Mouse (Mus musculus) CH12.LX (cell line): ENCODE data around the gene Mybpc1.

Source experiments
- BHLHE40 ChIP-seq: IDR thresholded peaks from 2 replicates; pipeline ENCODE4 v1.6.1; 2011; ENCODE audit warnings: mild to moderate bottlenecking, low read depth, low read length, improper control_type of control experiment
- CTCF ChIP-seq, 2 experiments: IDR thresholded peaks in 1 of 2; conservative IDR thresholded peaks in 1 of 2; 2 replicates each; pipeline ENCODE4 v1.5.1; 2011 to 2012; ENCODE audit warnings: low read depth in 2 of 2, low read length in 2 of 2, improper control_type of control experiment in 1 of 2, inconsistent platforms in 1 of 2, mild to moderate bottlenecking in 1 of 2, moderate library complexity in 1 of 2
- TCF12 ChIP-seq: IDR thresholded peaks from 2 replicates; pipeline ENCODE4 v1.6.1; 2014; ENCODE audit warnings: low read depth, mild to moderate bottlenecking, inconsistent platforms, low read length, improper control_type of control experiment
- USF2 ChIP-seq: conservative IDR thresholded peaks from 2 replicates; pipeline ENCODE4 v1.6.1; 2011; ENCODE audit warnings: low read depth, low read length, improper control_type of control experiment

DNA sequence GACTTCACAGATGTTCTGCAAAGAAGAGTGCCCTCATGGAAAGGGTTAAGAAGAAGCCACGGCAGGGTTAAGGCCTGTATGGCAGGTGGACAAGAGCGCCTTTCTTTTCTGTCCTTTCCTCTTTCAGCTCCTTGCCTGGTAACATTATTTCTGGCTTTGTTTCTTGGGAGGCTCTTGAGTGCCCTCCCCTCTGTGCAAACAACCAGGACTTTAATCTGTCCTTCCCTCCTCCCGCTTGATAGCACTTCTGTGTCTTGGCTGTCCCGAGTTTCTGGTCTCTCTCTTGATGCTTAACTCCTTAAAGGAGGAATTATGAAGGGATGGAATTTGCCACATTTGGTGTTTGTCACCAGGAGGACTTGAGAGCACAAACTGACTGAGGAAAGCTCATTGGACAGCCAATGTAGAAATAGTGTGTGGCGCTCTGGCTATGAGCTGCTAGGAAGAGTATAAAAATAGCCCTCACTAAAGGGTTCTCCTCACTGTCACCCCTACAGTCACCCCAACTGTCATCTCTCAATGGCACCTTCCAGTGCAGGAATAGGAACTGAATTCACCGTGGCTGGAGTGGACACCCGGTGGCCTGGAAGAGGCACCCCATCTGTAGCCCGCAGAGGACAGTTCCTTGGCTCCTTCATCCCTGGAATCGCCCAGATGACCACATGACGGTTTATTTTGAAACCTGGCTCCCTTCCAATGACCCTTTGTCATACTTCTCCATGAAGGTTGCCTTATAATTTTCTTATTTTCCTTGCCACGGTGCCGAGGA lies 94.3 kb downstream of the Mybpc1 start:
- TF ChIP-seq TCF12 (no peak), USF2 (no peak), BHLHE40 (no peak), CTCF (conservative IDR thresholded peaks at IDR 0.05 in 1 of 2, IDR thresholded peaks at IDR 0.05 in 1 of 2; ENCODE audit: low read depth in 2 of 2, low read length in 2 of 2) (no peak)
